Mouse (Mus musculus) neural tube, embryonic 12.5 days (tissue): ENCODE measurements around the gene Mrpl34. TPM values are rescaled to one million over a fixed set of nuclear protein-coding genes. Genes with fewer than 3 reads are reported as not detected.

Experiments used
- ATAC-seq: fragments of 200-750 bp; cut with Nextera tagmentation; 2 replicates; pipeline ENCODE4 v1.8.0; 2017; ENCODE audit warnings: low read depth, mild to moderate bottlenecking, moderate TSS enrichment, moderate library complexity; ENCODE audit not compliant: low FRiP score
- H3K27ac ChIP-seq: fragments of 300-500 bp; sonication (generic); 2 replicates; pipeline ENCODE4 v1.5.1; 2016
- H3K27me3 ChIP-seq: fragments of 300-500 bp; sonication (generic); replicated peaks from 2 replicates; pipeline ENCODE4 v1.6.1; 2016; ENCODE audit warnings: mild to moderate bottlenecking
- H3K36me3 ChIP-seq: fragments of 300-500 bp; sonication (generic); 2 replicates; pipeline ENCODE4 v1.6.1; 2016; ENCODE audit warnings: mild to moderate bottlenecking
- H3K4me1 ChIP-seq: fragments of 300-500 bp; sonication (generic); 2 replicates; pipeline ENCODE4 v1.6.1; 2016
- H3K4me2 ChIP-seq: fragments of 300-500 bp; sonication (generic); replicated peaks from 2 replicates; pipeline ENCODE4 v1.6.1; 2016; ENCODE audit warnings: mild to moderate bottlenecking
- H3K4me3 ChIP-seq: fragments of 300-500 bp; sonication (generic); 2 replicates; pipeline ENCODE4 v1.5.1; 2016
- H3K9ac ChIP-seq: fragments of 300-500 bp; sonication (generic); 2 replicates; pipeline ENCODE4 v1.6.1; 2016; ENCODE audit warnings: mild to moderate bottlenecking
- H3K9me3 ChIP-seq: fragments of 300-500 bp; sonication (generic); 2 replicates; pipeline ENCODE4 v1.6.1; 2016; ENCODE audit warnings: mild to moderate bottlenecking
- WGBS: fragments of 180-500 bp; shearing (Covaris S2); methylation state at CpG from one replicate; pipeline ENCODE4 v1.1.7; 2016; 5-methylcytosine and 5-hydroxymethylcytosine counted together
- polyA plus RNA-seq: library from polyadenylated mRNA; unstranded; fragments of >200 nt; fragmentation: Nextera tagmentation; extraction: Ambion mirVana; gene quantifications from 2 replicates; pipeline ENCODE4 v1.2.1, GENCODE M21; 2016

The Mrpl34 gene
- polyA plus RNA-seq, 1 experiment from 2014 or later = 234 TPM

GRCm38 (mm10) chr8:71498816-71499690 lies 34.3 kb downstream of the Mrpl34 start:
- no peaks in the 10 kb centered on the region for H3K9me3 ChIP-seq
- no peak overlapping the region for H3K4me3 ChIP-seq
- 0 out of 2 replicates have a peak, but pooled peaks cover 4% of the 10 kb centered on the region for H3K27me3 ChIP-seq
- no peaks in the 10 kb centered on the region for H3K36me3 ChIP-seq
- H3K27ac ChIP-seq = no peak overlapping the region
- WGBS = 40% methylated on average over 16 of the region's 16 CpGs
- no peak overlapping the region for H3K9ac ChIP-seq
- peaks cover 21% of the 10 kb centered on the region for H3K4me1 ChIP-seq
- ATAC-seq = no peak
- H3K4me2 ChIP-seq = no peak overlapping the region

GRCm38 (mm10) chr8:71504349-71504748 lies 39.6 kb downstream of the Mrpl34 start:
- H3K4me1 ChIP-seq = peaks cover 11% of the 10 kb centered on the region; the same call in 1 of the 2 replicates
- no peaks in the 10 kb centered on the region for H3K36me3 ChIP-seq
- H3K9me3 ChIP-seq = no peaks in the 10 kb centered on the region
- WGBS = 89% methylated on average over 4 of the region's 4 CpGs
- no peak for ATAC-seq
- no peak overlapping the region for H3K4me2 ChIP-seq
- no peak overlapping the region for H3K9ac ChIP-seq
- H3K4me3 ChIP-seq = no peak overlapping the region
- no peak overlapping the region for H3K27ac ChIP-seq
- H3K27me3 ChIP-seq = peaks cover 41% of the 10 kb centered on the region

DNA sequence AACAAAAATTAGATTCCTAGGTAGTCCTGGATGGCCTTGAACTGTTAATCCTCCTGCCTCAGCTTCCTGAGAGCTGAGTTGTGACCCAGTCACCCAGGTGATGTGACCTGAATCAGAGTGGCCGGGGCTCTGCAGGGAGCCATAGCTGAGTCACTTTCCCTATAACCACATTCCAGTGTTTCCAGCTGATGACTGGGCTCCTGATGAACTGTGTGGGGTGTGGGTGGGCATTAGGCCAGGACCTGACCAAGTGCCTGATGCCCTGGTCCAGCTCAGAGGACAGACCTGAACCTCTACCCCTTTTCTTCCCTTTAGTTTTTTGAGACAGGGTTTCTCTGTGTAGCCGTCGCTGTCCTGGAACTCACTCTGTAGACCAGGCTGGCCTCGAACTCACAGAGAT lies 40.6 kb downstream of the Mrpl34 start:
- H3K9ac ChIP-seq = no peak overlapping the region
- H3K4me2 ChIP-seq = no peak overlapping the region
- no peak for ATAC-seq
- H3K9me3 ChIP-seq = no peaks in the 10 kb centered on the region
- WGBS = 92% methylated on average over 4 of the region's 4 CpGs
- H3K27ac ChIP-seq = no peak overlapping the region
- H3K27me3 ChIP-seq = peaks cover 50% of the 10 kb centered on the region
- peaks cover 11% of the 10 kb centered on the region; the same call in 1 of the 2 replicates for H3K4me1 ChIP-seq
- no peak overlapping the region for H3K4me3 ChIP-seq
- no peaks in the 10 kb centered on the region for H3K36me3 ChIP-seq

DNA sequence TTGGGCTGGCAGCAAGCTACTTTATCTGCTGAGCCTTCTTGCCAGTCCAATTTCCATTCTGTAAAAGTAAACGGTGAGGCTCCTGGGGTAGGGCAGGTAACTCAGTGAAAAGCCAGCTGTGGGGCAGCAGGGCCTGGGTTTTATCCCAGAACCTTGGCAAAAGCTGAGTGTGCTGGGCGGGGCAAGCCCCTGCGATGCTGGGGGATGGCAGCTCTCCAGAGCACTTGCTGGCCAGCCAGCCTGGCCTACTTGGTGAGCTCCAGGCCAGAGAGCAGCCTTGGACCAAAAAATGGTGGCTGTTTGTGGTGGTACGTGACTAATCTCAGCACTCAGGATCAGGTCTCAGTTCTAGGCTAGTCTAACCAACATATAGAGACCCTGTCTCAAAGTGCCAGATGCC lies 41.2 kb downstream of the Mrpl34 start:
- Histone ChIP-seq H3K4me2 (no peak overlapping the region), H3K4me3 (no peak overlapping the region), H3K36me3 (no peaks in the 10 kb centered on the region), H3K4me1 (peaks cover 11% of the 10 kb centered on the region; the same call in 1 of the 2 replicates), H3K9me3 (no peaks in the 10 kb centered on the region), H3K9ac (no peak overlapping the region), H3K27ac (no peak overlapping the region), H3K27me3 (peaks cover 51% of the 10 kb centered on the region)
- WGBS = 89% methylated on average over 4 of the region's 4 CpGs
- ATAC-seq = no peak

DNA sequence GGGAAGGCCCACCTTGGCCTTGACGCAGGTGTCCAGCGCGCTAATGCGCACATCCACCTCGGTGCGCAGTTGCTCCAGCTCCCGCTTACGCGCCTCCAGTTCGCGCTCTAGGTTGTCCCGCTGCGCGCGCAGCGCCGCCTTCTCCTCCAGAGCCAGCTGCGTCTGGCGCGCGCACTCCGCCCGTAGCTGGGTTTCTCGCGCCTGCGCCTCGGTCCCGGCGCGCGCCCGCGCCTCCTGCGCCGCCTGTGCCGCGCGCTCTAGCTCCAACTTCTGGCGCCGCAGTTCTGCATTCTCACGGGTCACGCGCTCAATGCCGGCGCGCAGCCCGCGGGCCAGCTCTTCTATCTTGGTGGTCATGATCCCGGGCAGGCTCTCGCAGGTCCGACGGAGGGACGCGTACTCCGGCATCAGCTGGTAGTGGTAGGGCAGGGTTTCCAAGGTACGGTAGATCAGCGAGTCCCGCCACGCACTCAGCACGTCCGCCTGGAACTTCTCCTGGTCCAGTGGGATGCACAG lies 42.9 kb downstream of the Mrpl34 start:
- WGBS = under 1% methylated on average over 61 of the region's 61 CpGs

DNA sequence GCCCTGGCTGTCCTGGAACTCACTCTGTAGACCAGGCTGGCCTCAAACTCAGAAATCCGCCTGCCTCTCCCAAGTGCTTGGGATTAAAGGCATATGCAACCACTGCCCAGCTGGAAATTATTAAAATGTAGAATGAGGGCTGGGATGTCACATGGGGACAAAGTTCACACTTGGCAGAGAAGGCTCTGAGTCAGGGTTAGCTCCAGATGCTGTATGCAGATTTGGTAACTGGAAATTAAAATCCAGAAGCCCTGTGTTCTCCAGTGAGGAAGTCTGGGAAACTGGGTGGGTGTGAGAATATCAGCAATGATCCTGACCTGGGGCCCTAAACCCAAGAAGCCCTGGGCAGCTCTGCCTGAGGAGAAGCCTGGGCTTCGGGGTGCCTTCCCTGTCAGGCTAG lies 44.6 kb downstream of the Mrpl34 start:
- Histone ChIP-seq H3K9me3 (no peaks in the 10 kb centered on the region), H3K9ac (no peak overlapping the region), H3K4me1 (peaks cover 11% of the 10 kb centered on the region; the same call in 1 of the 2 replicates), H3K4me2 (peak overlapping the region; percentile 16; the same call in 1 of the 2 replicates), H3K4me3 (no peak overlapping the region), H3K27ac (no peak overlapping the region), H3K36me3 (no peaks in the 10 kb centered on the region), H3K27me3 (peaks cover 51% of the 10 kb centered on the region)
- ATAC-seq = no peak
- WGBS = 60% methylated on average over 2 of the region's 2 CpGs

More for the DNA sequence above, 42.9 kb downstream of the Mrpl34 start:
- peaks cover 51% of the 10 kb centered on the region for H3K27me3 ChIP-seq
- H3K4me2 ChIP-seq = peak overlapping the region; percentile 71
- peaks cover 11% of the 10 kb centered on the region; the same call in 1 of the 2 replicates for H3K4me1 ChIP-seq
- no peaks in the 10 kb centered on the region for H3K36me3 ChIP-seq
- peak overlapping the region; percentile 37 for H3K4me3 ChIP-seq
- ATAC-seq = peak; percentile 63
- no peaks in the 10 kb centered on the region for H3K9me3 ChIP-seq
- H3K27ac ChIP-seq = no peak overlapping the region
- H3K9ac ChIP-seq = 0 out of 2 replicates have a peak overlapping the region, but pooled peaks have one; percentile 35

GRCm38 (mm10) chr8:71511644-71512043 lies 46.9 kb downstream of the Mrpl34 start, which contains the start of gene Plvap:
Gene Plvap, minus strand, starts transcription at chr8:71511752.
- Histone ChIP-seq H3K4me2 (no peak within 1 kb of the TSS; the same call in 1 of the 2 replicates), H3K9ac (no peak within 1 kb of the TSS), H3K27me3 (peaks cover 35% of the 10 kb centered on the region), H3K36me3 (no peaks in the 10 kb centered on the region), H3K27ac (no peak within 1 kb of the TSS), H3K4me3 (peak within 1 kb of the TSS; percentile 4; the same call in 1 of the 2 replicates), H3K4me1 (peaks cover 11% of the 10 kb centered on the region; the same call in 1 of the 2 replicates), H3K9me3 (no peaks in the 10 kb centered on the region)
- 61% methylated on average over 14 of the region's 14 CpGs for WGBS
- ATAC-seq = no peak

DNA sequence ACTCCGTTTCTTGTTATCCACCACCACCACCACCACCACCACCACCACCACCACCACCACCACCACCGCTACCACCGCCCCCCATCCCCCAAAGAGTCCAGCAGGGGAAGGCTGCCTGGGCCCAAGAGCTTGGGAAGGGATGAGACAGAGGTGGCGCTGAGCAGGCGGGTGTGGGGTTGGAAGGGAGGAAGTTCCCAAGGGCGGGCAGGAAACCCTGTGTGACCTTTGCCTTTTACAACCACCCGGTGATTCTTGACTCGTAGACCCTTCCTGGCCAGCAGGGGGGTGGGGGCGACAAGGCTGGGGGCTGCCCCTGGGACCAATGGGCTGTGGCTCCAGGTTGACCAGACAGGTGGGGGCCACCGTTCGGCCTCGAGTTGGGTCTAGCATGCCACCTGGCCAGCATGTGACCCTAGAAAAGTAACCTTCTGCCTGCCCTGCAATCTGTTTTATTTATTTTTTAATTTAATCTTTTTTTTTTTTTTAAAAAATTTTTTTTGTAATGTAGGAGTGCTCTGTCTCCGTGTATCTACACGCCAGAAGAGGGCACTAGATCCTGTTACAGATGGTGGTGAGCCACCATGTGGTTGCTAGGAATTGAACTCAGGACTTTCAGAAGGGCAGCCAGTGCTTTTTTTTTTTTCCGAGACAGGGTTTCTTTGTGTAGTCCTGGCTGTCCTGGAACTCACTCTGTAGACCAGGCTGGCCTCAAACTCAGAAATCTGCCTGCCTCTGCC lies 48.4 kb downstream of the Mrpl34 start:
- H3K9me3 ChIP-seq = no peaks in the 10 kb centered on the region
- H3K27ac ChIP-seq = no peak overlapping the region
- no peak overlapping the region for H3K9ac ChIP-seq
- no peak overlapping the region for H3K4me2 ChIP-seq
- H3K36me3 ChIP-seq = no peaks in the 10 kb centered on the region
- peaks cover 20% of the 10 kb centered on the region for H3K27me3 ChIP-seq
- no peak overlapping the region for H3K4me3 ChIP-seq
- peaks cover 3% of the 10 kb centered on the region; the same call in 1 of the 2 replicates for H3K4me1 ChIP-seq
- 76% methylated on average over 15 of the region's 15 CpGs for WGBS
- ATAC-seq = no peak

GRCm38 (mm10) chr8:71515043-71515442 lies 50.3 kb downstream of the Mrpl34 start:
- Histone ChIP-seq H3K4me1 (peaks cover 3% of the 10 kb centered on the region; the same call in 1 of the 2 replicates), H3K9ac (no peak overlapping the region), H3K4me3 (no peak overlapping the region), H3K27me3 (peaks cover 3% of the 10 kb centered on the region), H3K36me3 (no peaks in the 10 kb centered on the region), H3K27ac (no peak overlapping the region), H3K4me2 (no peak overlapping the region), H3K9me3 (no peaks in the 10 kb centered on the region)
- no peak for ATAC-seq
- WGBS = 71% methylated on average over 5 of the region's 5 CpGs

Other genes starting within 250 kb of the Mrpl34 start
- 18.9 and 22.5 TPM in 2 replicates for gene Myo9b, start 192.2 kb upstream of the Mrpl34 start, polyA plus RNA-seq
- 51.5 and 52.3 TPM in 2 replicates for gene Haus8, start 192.0 kb upstream of the Mrpl34 start, polyA plus RNA-seq
- 82.8 and 91.6 TPM in 2 replicates for gene Use1, start 98.1 kb upstream of the Mrpl34 start, polyA plus RNA-seq
- 5.3 and 5.7 TPM in 2 replicates for gene Ocel1, start 93.7 kb upstream of the Mrpl34 start, polyA plus RNA-seq
- gene Nr2f6, start 83.0 kb upstream of the Mrpl34 start, polyA plus RNA-seq = 61.5 and 67.0 TPM in 2 replicates
- 6.0 and 6.8 TPM in 2 replicates for gene Ushbp1, start 69.2 kb upstream of the Mrpl34 start, polyA plus RNA-seq
- gene Babam1, start 68.1 kb upstream of the Mrpl34 start, polyA plus RNA-seq = 95.6 and 100 TPM in 2 replicates
- gene Ankle1, start 58.9 kb upstream of the Mrpl34 start, polyA plus RNA-seq = 24.0 and 26.6 TPM in 2 replicates
- gene Abhd8, start 1.3 kb upstream of the Mrpl34 start, polyA plus RNA-seq = 121 and 128 TPM in 2 replicates
- gene Dda1, start 4.2 kb downstream of the Mrpl34 start, polyA plus RNA-seq = 189 and 194 TPM in 2 replicates
- 19.7 and 23.7 TPM in 2 replicates for gene Ano8, start 21.0 kb downstream of the Mrpl34 start, polyA plus RNA-seq
- 13.6 and 16.3 TPM in 2 replicates for gene Gtpbp3, start 23.1 kb downstream of the Mrpl34 start, polyA plus RNA-seq
- 41.7 and 48.7 TPM in 2 replicates for gene Plvap, start 46.8 kb downstream of the Mrpl34 start, polyA plus RNA-seq
- gene Ccdc194, start 60.8 kb downstream of the Mrpl34 start, polyA plus RNA-seq = 0.10 and 0.24 TPM in 2 replicates
- gene Bst2, start 72.5 kb downstream of the Mrpl34 start, polyA plus RNA-seq = 13.8 and 16.4 TPM in 2 replicates
- 62.6 and 65.8 TPM in 2 replicates for gene Mvb12a, start 78.0 kb downstream of the Mrpl34 start, polyA plus RNA-seq
- 0.11 and 0.13 TPM in 2 replicates for gene Tmem221, start 93.9 kb downstream of the Mrpl34 start, polyA plus RNA-seq
- gene Nxnl1, start 101.6 kb downstream of the Mrpl34 start, polyA plus RNA-seq = not detected in 2 replicates
- 46.1 and 46.5 TPM in 2 replicates for gene Slc27a1, start 103.9 kb downstream of the Mrpl34 start, polyA plus RNA-seq
- 198 and 217 TPM in 2 replicates for gene Pgls, start 127.2 kb downstream of the Mrpl34 start, polyA plus RNA-seq
- 4.9 and 6.1 TPM in 2 replicates for gene Fam129c, start 132.7 kb downstream of the Mrpl34 start, polyA plus RNA-seq
- 60.9 and 67.2 TPM in 2 replicates for gene Colgalt1, start 146.0 kb downstream of the Mrpl34 start, polyA plus RNA-seq
- gene Unc13a, start 206.8 kb downstream of the Mrpl34 start, polyA plus RNA-seq = 16.3 and 16.7 TPM in 2 replicates
- gene Jak3, start 211.3 kb downstream of the Mrpl34 start, polyA plus RNA-seq = 3.8 and 4.2 TPM in 2 replicates
- 1.2 TPM in 1 of 2 replicates, not detected in the other for gene Insl3, start 224.3 kb downstream of the Mrpl34 start, polyA plus RNA-seq
- gene B3gnt3, start 236.8 kb downstream of the Mrpl34 start, polyA plus RNA-seq = 0.54 and 0.67 TPM in 2 replicates